Mouse (Mus musculus): Measurements from ENCODE around the gene Nlrp3.

Gene Nlrp3

GRCm38 (mm10) chr11:59614120-59614519 lies 72.8 kb downstream of the Nlrp3 start:
- peak; percentile 24 to 49 for DNase-seq (ENCODE audit: low spot score in 2 of 2)

Data from frontal cortex, postnatal 36 days (tissue).